Mouse (Mus musculus): ENCODE results near the gene Kazald1.

- TF ChIP-seq CTCF (IDR thresholded peaks at IDR 0.05; ENCODE audit: insufficient read depth, low read length) (peak; percentile 80), POLR2A (IDR thresholded peaks at IDR 0.05; ENCODE audit: borderline replicate concordance, extremely low read depth, low read depth, low read length) (no peak)
These were observed 6.2 kb downstream of the Kazald1 start for GRCm38 (mm10) chr19:45081279-45081678.

Data from lung, adult 2 months (tissue).